Mouse (Mus musculus) mouse embryonic stem cell (cell line): ENCODE measurements around the gene Vmn1r45.
"Not testable (repeated sequence)": the region's sequence is repeated elsewhere in the genome, so short reads cannot be mapped to it uniquely, and the experiment has no call there.

Experiments
- in situ Hi-C, 2 experiments: fragments of 300-500 bp; cut with MboI; formaldehyde crosslinking; loops; 1 replicate in 1 of 2; 3 replicates in 1 of 2; pipeline ENCODE4 v1.14.3; 2019 to 2020; ENCODE audit warnings: low sequenced_read_pairs in 2 of 2, low pct_unique_long_range_greater_than_20kb in 1 of 2, mixed read lengths in 1 of 2; ENCODE audit not compliant: unreplicated experiment in 1 of 2

Gene Vmn1r45

GRCm38 (mm10) chr6:89940498-89940897 is at the start of gene Vmn1r45:
Vmn1r45 (minus strand) TSS chr6:89940598.
- in situ Hi-C loops = not testable (repeated sequence)

GRCm38 (mm10) chr6:89985989-89986388 is 45.6 kb upstream of the Vmn1r45 start:
- in situ Hi-C loops = no loop called here

DNA sequence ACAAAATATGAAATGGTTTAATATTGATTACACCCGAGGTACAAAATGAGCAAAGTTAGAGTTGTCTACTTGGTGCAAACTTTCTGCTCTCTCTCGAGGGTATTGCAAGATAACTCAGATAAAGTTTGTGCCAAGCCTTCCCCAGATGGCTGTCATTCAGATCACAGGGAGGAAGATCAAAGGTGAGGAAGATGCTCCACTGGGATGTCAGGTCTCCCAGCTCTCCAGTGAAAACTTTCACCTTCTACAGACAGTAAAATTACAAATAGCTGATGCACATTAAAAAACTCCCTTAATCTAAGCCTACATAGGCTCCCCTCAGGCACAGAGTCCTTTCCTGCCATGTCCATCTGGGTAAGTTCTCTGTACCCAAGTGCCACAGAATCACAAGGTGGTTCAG is 28.6 kb upstream of the Vmn1r45 start, which contains the start of gene Vmn1r46:
Vmn1r46 (plus strand) TSS at position 301 of the 400 bp plus-strand sequence.
- in situ Hi-C loops = no loop called here

- in situ Hi-C loops = no loop called here
Measured at GRCm38 (mm10) chr6:89966341-89966740, 25.9 kb upstream of the Vmn1r45 start.

- in situ Hi-C loops = no loop called here
Measured at GRCm38 (mm10) chr6:89953556-89953955, 13.2 kb upstream of the Vmn1r45 start.

DNA sequence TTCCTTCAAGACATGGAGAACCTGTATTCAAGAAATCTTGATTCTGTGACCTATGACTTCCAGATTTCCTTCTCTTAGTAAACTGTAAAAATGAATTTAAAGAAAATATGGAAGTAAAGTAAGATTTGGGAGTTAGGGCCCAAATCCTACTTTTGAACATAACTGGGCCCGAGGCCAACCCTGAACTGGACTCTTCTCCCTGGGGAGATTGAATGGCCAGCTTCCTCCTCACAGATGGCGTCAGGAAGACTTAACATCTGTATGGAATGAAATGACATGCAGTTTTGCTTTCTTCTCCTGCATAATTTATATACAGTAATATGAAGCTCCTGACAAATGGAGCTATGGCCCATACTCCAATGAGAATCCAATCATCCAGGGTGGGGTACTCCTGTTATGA is 528 bp upstream of the Vmn1r45 start:
- in situ Hi-C loops = no loop called here

GRCm38 (mm10) chr6:89883812-89884211 is 56.6 kb downstream of the Vmn1r45 start:
- in situ Hi-C loops = no loop called here

DNA sequence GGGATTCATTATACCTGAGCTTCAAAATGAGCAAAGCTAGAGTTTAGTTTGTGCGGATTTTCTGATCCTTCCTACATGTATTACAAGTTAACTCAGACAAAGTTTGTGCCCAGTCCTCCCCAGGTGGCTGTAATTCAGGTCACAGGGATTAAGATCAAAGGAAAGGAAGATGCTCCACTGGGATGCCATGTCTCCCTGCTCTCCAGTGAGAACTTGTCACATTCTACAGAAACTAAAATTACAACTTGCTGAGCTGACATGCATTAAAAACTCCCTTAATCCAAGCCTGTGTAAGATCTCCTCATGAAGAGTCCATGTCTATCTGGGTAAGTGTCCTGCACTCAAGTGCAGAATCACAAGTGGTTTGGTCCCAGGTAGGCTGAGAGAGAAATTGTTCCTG is 57.0 kb downstream of the Vmn1r45 start, which contains the start of gene Vmn1r44:
Vmn1r44 (plus strand) TSS at position 301 of the 400 bp plus-strand sequence.
- in situ Hi-C loops = no loop called here
